ENCODE assay signal across 8 mouse cellular contexts in the genomic region with DNA sequence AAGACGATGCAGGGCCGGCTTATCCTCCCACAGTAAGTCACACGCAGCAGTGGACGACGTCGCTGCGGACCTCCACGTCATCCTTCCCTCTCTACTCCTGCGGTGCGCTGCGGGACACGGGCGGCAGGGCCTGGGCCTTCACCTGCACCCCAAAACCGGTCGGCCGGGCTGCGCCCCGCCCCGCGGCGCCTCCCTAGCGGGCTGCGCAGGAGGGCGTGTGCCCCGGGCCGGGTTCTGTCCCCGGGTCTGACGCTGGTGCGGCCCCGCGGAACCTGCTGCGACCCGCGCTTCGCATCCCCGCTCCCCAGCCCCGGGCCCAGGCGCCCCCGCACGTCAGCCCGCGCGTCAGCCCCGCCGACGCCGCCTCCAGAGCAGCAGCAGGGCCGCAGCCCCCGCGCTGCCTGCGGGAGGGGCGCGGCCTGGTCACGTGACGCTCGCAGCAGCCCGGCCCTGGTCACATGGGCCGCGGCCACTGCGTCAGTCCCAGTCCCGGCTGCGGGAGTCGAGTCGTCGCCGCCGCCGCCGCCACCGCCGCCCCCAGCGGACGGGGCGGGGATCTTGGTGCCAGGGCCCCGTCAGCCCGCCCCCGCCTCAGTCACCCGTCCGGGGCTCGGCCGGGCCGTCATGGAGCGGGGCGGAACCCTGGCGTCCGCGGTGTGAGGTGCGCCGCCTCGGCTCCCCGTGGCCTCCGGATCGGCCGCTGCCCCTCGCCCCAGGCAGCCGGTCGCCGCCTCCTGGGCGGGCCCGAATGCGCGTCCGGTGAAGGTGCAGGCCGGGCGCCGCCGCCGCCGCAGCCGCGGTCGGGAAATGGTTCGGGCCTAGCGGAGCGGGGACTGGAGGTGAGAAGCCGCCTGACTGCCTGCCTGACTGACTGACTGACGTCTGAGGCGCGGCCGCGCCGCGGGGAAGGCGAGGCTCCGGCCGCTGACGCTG. TPM values are rescaled to one million over a fixed set of nuclear protein-coding genes. Genes with fewer than 3 reads are reported as not detected.
DNase-seq lines count a peak whose midpoint lies in the region; ATAC-seq and TF ChIP-seq lines count a peak whose summit lies in the region.

A gene (plus strand): TSS at position 543 of the 933 bp plus-strand sequence.

- H3K9ac ChIP-seq in MEL (ENCODE audit: control insufficient read depth, low read depth, low read length, poor library complexity, severe bottlenecking), result peak within 1 kb of the TSS; percentile 100
- H3K9ac ChIP-seq in lung, embryonic 15.5 days, result peak within 1 kb of the TSS; percentile 98

- peak within 1 kb of the TSS; percentile 88 to 98 for H3K4me3 ChIP-seq in MEL (ENCODE audit: control insufficient read depth in 1 of 2, insufficient read depth in 1 of 2, low read depth in 2 of 2, low read length in 2 of 2)
- peak within 1 kb of the TSS; percentile 89 for H3K4me3 ChIP-seq in cerebellum, adult 2 months (replicated peaks; ENCODE audit: insufficient read depth, low read depth, low read length)
- peak within 1 kb of the TSS; percentile 100 for H3K4me3 ChIP-seq in lung, embryonic 15.5 days
- H3K4me3 ChIP-seq in olfactory bulb, adult 2 months (ENCODE audit: insufficient read depth, low read depth, low read length), result peak within 1 kb of the TSS; percentile 99

- ATAC-seq in lung, embryonic 15.5 days (ENCODE audit: borderline replicate concordance, extremely low read depth, low FRiP score, low TSS enrichment), result peak; percentile 97

- TF ChIP-seq CTCF in MEL (IDR thresholded peaks at IDR 0.05 in 2 of 3, conservative IDR thresholded peaks at IDR 0.05 in 1 of 3; ENCODE audit: control insufficient read depth in 1 of 3, insufficient read depth in 1 of 3, low read depth in 2 of 3, low read length in 3 of 3, poor library complexity in 1 of 3, severe bottlenecking in 1 of 3), result no peak
- no peak for TF ChIP-seq CTCF in cerebellum, adult 2 months (IDR thresholded peaks at IDR 0.05; ENCODE audit: borderline replicate concordance, insufficient read depth, low read depth, low read length)
- 0 out of 2 replicates have a peak, but pooled peaks have one; percentile 14 for TF ChIP-seq CTCF in olfactory bulb, adult 2 months (IDR thresholded peaks at IDR 0.05; ENCODE audit: insufficient read depth, low read depth, low read length)

- H3K27me3 ChIP-seq in MEL (ENCODE audit: control insufficient read depth in 1 of 2, insufficient read depth in 2 of 2, low read length in 2 of 2), result no peaks in the 10 kb centered on the region
- H3K27me3 ChIP-seq in cerebellum, adult 2 months (ENCODE audit: control insufficient read depth, insufficient read depth, low read length), result no peaks in the 10 kb centered on the region
- no peaks in the 10 kb centered on the region for H3K27me3 ChIP-seq in lung, embryonic 15.5 days

- H3K9me3 ChIP-seq in MEL (replicated peaks; ENCODE audit: insufficient read depth, low read length), result no peaks in the 10 kb centered on the region
- no peaks in the 10 kb centered on the region for H3K9me3 ChIP-seq in lung, embryonic 15.5 days

- under 1% methylated on average over 125 of the region's 127 CpGs for WGBS in cerebellum, adult 2 months
- under 1% methylated on average over 96 of the region's 127 CpGs for WGBS in lung, embryonic 15.5 days
- WGBS in olfactory bulb, adult 2 months, result under 1% methylated on average over 123 of the region's 127 CpGs

- TF ChIP-seq RAD21 in MEL (IDR thresholded peaks at IDR 0.05; ENCODE audit: low read depth, low read length), result no peak

- H3K27ac ChIP-seq in MEL (ENCODE audit: control insufficient read depth, low read depth, low read length), result peak within 1 kb of the TSS; percentile 93
- H3K27ac ChIP-seq in cerebellum, adult 2 months (ENCODE audit: insufficient read depth, low read length), result peak within 1 kb of the TSS; percentile 99
- H3K27ac ChIP-seq in lung, embryonic 15.5 days, result peak within 1 kb of the TSS; percentile 98
- peak within 1 kb of the TSS; percentile 99 for H3K27ac ChIP-seq in olfactory bulb, adult 2 months (ENCODE audit: insufficient read depth, low read depth, low read length)

- peaks cover 21 to 25% of the 10 kb centered on the region in 2 experiments for H3K4me1 ChIP-seq in MEL (ENCODE audit: control insufficient read depth in 1 of 2, insufficient read depth in 2 of 2, low read length in 2 of 2)
- no peaks in the 10 kb centered on the region; the same call in 1 of the 2 replicates for H3K4me1 ChIP-seq in cerebellum, adult 2 months (ENCODE audit: control insufficient read depth, insufficient read depth, low read length)
- peaks cover 11% of the 10 kb centered on the region for H3K4me1 ChIP-seq in lung, embryonic 15.5 days
- H3K4me1 ChIP-seq in olfactory bulb, adult 2 months (ENCODE audit: control insufficient read depth, insufficient read depth, low read length), result no peaks in the 10 kb centered on the region

- H3K36me3 ChIP-seq in MEL (ENCODE audit: control insufficient read depth in 1 of 2, insufficient read depth in 2 of 2, low read length in 2 of 2), result peaks cover 7 to 35% of the 10 kb centered on the region in 2 experiments
- no peaks in the 10 kb centered on the region; the same call in 1 of the 2 replicates for H3K36me3 ChIP-seq in lung, embryonic 15.5 days

- TF ChIP-seq POLR2A in MEL (IDR thresholded peaks at IDR 0.05; ENCODE audit: control insufficient read depth in 1 of 2, insufficient read depth in 1 of 2, low read depth in 1 of 2, low read length in 2 of 2, poor library complexity in 1 of 2), result peak; percentile 67 to 88; a peak in 3 of 4 replicates
- peak; percentile 77 for TF ChIP-seq POLR2A in cerebellum, adult 2 months (IDR thresholded peaks at IDR 0.05; ENCODE audit: borderline replicate concordance, insufficient read depth, low read length)
- TF ChIP-seq POLR2A in olfactory bulb, adult 2 months (IDR thresholded peaks at IDR 0.05; ENCODE audit: insufficient read depth, low read depth, low read length), result peak; percentile 93

- peak within 1 kb of the TSS; percentile 89 for H3K4me2 ChIP-seq in lung, embryonic 15.5 days

- H3K79me2 ChIP-seq in MEL (ENCODE audit: control insufficient read depth, insufficient read depth, low read length, poor library complexity), result peaks cover 31% of the 10 kb centered on the region

- peak; percentile 92 for DNase-seq in MEL (ENCODE audit: low read depth, low spot score)
- peak; percentile 92 to 95 for DNase-seq in cerebellum, adult 2 months
- DNase-seq in forelimb bud, embryonic 11.5 days (ENCODE audit: low read depth, low spot score), result peak; percentile 85
- DNase-seq in heart, postnatal 4 days, result peak; percentile 88
- peak; percentile 50 for DNase-seq in layer of hippocampus, adult 9-10 months (ENCODE audit: low spot score)
- peak; percentile 75 to 81 for DNase-seq in thymus, adult 18-20 months

- TF ChIP-seq EP300 in MEL (IDR thresholded peaks at IDR 0.05; ENCODE audit: low read depth in 1 of 2, low read length in 2 of 2), result no peak

TF ChIP-seq in MEL, 35 proteins besides CTCF, POLR2A, EP300 and RAD21 (continues in another document):
- TF ChIP-seq ZNF384 (IDR thresholded peaks at IDR 0.05; ENCODE audit: low read depth, low read length) (no peak), UBTF (IDR thresholded peaks at IDR 0.05; ENCODE audit: borderline replicate concordance, insufficient read depth, low read depth, low read length) (peak; percentile 77), POLR2AphosphoS5 (IDR thresholded peaks at IDR 0.05; ENCODE audit: borderline replicate concordance, low read depth, low read length) (no peak), RCOR1 (IDR thresholded peaks at IDR 0.05; ENCODE audit: low read depth, low read length) (no peak), KAT2A (conservative IDR thresholded peaks at IDR 0.05; ENCODE audit: low read depth, low read length) (no peak), SIN3A (IDR thresholded peaks at IDR 0.05; ENCODE audit: low read length) (peak; percentile 78), NELFE (IDR thresholded peaks at IDR 0.05; ENCODE audit: low read depth, low read length) (peak; percentile 88), MEF2A (IDR thresholded peaks at IDR 0.05; ENCODE audit: extremely low read depth, insufficient replicate concordance, low read depth, low read length, poor library complexity, severe bottlenecking) (peak; percentile 38; the same call in 1 of the 2 replicates), ZKSCAN1 (IDR thresholded peaks at IDR 0.05; ENCODE audit: low read depth, low read length) (no peak), POLR2AphosphoS2 (IDR thresholded peaks at IDR 0.05; ENCODE audit: low read length) (peak; percentile 44; the same call in 1 of the 2 replicates), MAZ (IDR thresholded peaks at IDR 0.05; ENCODE audit: low read depth, low read length) (peak; percentile 76), ETS1 (IDR thresholded peaks at IDR 0.05; ENCODE audit: low read depth, low read length) (peak; percentile 25), USF2 (IDR thresholded peaks at IDR 0.05; ENCODE audit: borderline replicate concordance in 1 of 2, insufficient read depth in 1 of 2, low read depth in 1 of 2, low read length in 2 of 2) (peak; percentile 79 to 97), ELF1 (IDR thresholded peaks at IDR 0.05; ENCODE audit: low read depth, low read length) (no peak), JUND (IDR thresholded peaks at IDR 0.05; ENCODE audit: low read depth, low read length) (no peak), NRF1 (IDR thresholded peaks at IDR 0.05; ENCODE audit: insufficient read depth, low read depth, low read length, poor library complexity, severe bottlenecking) (peak; percentile 56), TAL1 (IDR thresholded peaks at IDR 0.05; ENCODE audit: low read length) (no peak), USF1 (IDR thresholded peaks at IDR 0.05; ENCODE audit: low read depth, low read length) (peak; percentile 97), CHD2 (IDR thresholded peaks at IDR 0.05; ENCODE audit: low read length) (no peak), BHLHE40 (IDR thresholded peaks at IDR 0.05; ENCODE audit: borderline replicate concordance, low read depth, low read length) (peak; percentile 81; the same call in 1 of the 2 replicates), MYC (IDR thresholded peaks at IDR 0.05; ENCODE audit: low read depth, low read length) (no peak), MAX (IDR thresholded peaks at IDR 0.05; ENCODE audit: low read length) (peak; percentile 97), MYB (IDR thresholded peaks at IDR 0.05; ENCODE audit: low read depth, low read length) (no peak), GATA1 (IDR thresholded peaks at IDR 0.05; ENCODE audit: low read depth, low read length) (no peak), TBP (IDR thresholded peaks at IDR 0.05; ENCODE audit: low read depth, low read length) (no peak)

RNA-seq across cellular contexts. Expression of the gene that starts here (rescaled TPM):
- total RNA-seq in MEL (2012; rRNA removed), result 29.0 and 37.7 TPM in 2 replicates
- 100 to 1,000 TPM in 1 of 2 experiments, 10 to 100 TPM in 1; 47.7 to 268 TPM for polyA plus RNA-seq in MEL (2012; ENCODE audit: insufficient read depth in 1 of 2, insufficient read length in 2 of 2, low read depth in 1 of 2, low replicate concordance in 2 of 2, missing spikeins in 1 of 2)
- 48.2 and 50.8 TPM in 2 replicates for polyA plus RNA-seq in cerebellum, adult 2 months (2012; rRNA removed)
- total RNA-seq in heart, postnatal 4 days (2021), result 100 to 1,000 TPM; 141 to 157 TPM
- 51.1 and 53.4 TPM in 2 replicates for polyA plus RNA-seq in lung, embryonic 15.5 days (2015; fragmentation: Nextera tagmentation; extraction: Ambion mirVana)
- polyA plus RNA-seq in olfactory bulb, adult 2 months (2012; ENCODE audit: insufficient read depth, insufficient read length, low replicate concordance, missing spikeins), result 856 and 1,023 TPM in 2 replicates

Comparison
In these comparisons a context has a peak if more than half of its experiments do, and no peak if none do; other contexts are left out.
1. Peak in every context shown above with its lines: DNase-seq, ATAC-seq, H3K4me3 ChIP-seq and H3K27ac ChIP-seq.